Mouse (Mus musculus): ENCODE results near the gene Fgf6. TPM values are rescaled to one million over a fixed set of nuclear protein-coding genes. Genes with fewer than 3 reads are reported as not detected.

Fgf6 gene
- total RNA-seq, 1 experiment: not detected

DNA sequence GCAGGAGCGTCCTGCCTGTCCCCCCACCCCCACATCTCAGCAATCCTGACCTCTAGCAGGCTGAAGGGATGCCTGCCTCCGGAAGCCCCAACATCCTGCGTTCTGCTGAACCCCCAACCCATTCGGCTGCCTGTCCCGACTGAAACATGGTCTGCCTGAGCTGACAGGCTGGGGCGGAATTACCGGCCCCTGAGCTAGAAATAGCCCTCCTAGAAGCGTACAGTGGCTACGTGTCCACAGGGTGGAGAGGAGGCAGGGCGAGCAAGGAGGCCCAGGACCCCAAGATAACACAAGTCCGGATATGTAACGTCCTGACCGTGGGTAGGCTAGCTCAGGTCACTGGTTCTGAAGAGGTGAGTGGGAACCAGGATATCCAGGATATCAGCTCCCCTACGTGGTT lies 49.4 kb downstream of the Fgf6 start:
- in situ Hi-C loops (cut with MboI; ENCODE audit: low sequenced_read_pairs in 2 of 2, unreplicated experiment in 2 of 2): no loop called here

DNA sequence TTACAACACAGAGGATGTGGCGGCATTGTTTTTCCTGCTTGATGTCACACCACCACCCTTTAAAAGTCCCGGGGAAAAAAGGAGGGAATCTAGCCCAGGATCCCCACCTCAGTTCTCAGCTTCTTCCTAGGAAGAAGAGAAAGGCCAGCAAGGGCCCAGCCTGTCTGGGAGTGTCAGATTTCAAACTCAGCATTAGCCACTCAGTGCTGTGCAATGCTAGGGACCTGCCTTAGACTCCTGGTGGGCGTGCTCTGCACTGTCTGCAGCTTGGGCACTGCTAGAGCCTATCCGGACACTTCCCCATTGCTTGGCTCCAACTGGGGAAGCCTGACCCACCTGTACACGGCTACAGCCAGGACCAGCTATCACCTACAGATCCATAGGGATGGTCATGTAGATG lies 57.4 kb downstream of the Fgf6 start, which contains the start of gene Fgf23:
TSS of gene Fgf23 (plus strand) at position 86 of the 400 bp plus-strand sequence.
- Histone ChIP-seq H3K36me3 (ENCODE audit: control insufficient read depth, insufficient read depth, low read length, poor library complexity, severe bottlenecking) (no peaks in the 10 kb centered on the region), H3K9me3 (ENCODE audit: control insufficient read depth, insufficient read depth, low read depth, low read length) (no peaks in the 10 kb centered on the region), H3K27ac (ENCODE audit: insufficient read depth, low read depth, low read length, poor library complexity, severe bottlenecking) (no peak within 1 kb of the TSS), H3K9ac (ENCODE audit: insufficient read depth, low read depth, low read length, poor library complexity, severe bottlenecking) (no peak within 1 kb of the TSS), H3K4me3 (ENCODE audit: insufficient read depth in 1 of 2, low read depth in 1 of 2, low read length in 2 of 2, poor library complexity in 1 of 2, severe bottlenecking in 1 of 2) (no peak within 1 kb of the TSS), H3K4me1 (ENCODE audit: control insufficient read depth in 2 of 2, insufficient read depth in 2 of 2, low read length in 2 of 2, poor library complexity in 1 of 2) (peaks cover 0 to 4% of the 10 kb centered on the region in 2 experiments; a peak in 1 of 4 replicates)
- TF ChIP-seq ZNF384 (IDR thresholded peaks at IDR 0.05; ENCODE audit: low read depth, low read length) (no peak), MAFK (IDR thresholded peaks at IDR 0.05; ENCODE audit: insufficient read depth, low read depth, low read length) (no peak), HCFC1 (IDR thresholded peaks at IDR 0.05; ENCODE audit: borderline replicate concordance, insufficient read depth, low read length) (no peak), CHD2 (IDR thresholded peaks at IDR 0.05; ENCODE audit: low read depth, low read length) (no peak), ZC3H11A (IDR thresholded peaks at IDR 0.05; ENCODE audit: borderline replicate concordance, low read depth, low read length) (no peak)
- in situ Hi-C loops (cut with MboI; ENCODE audit: low sequenced_read_pairs in 2 of 2, unreplicated experiment in 2 of 2): no loop called here
- no peak for DNase-seq (ENCODE audit: low read depth, low spot score)

More for the DNA sequence above, 49.4 kb downstream of the Fgf6 start:
- no peak overlapping the region for H3K27ac ChIP-seq (ENCODE audit: insufficient read depth, low read depth, low read length, poor library complexity, severe bottlenecking)
- no peaks in the 10 kb centered on the region for H3K9me3 ChIP-seq (ENCODE audit: control insufficient read depth, insufficient read depth, low read depth, low read length)
- no peak for TF ChIP-seq ZC3H11A (IDR thresholded peaks at IDR 0.05; ENCODE audit: borderline replicate concordance, low read depth, low read length)
- no peak for TF ChIP-seq MAFK (IDR thresholded peaks at IDR 0.05; ENCODE audit: insufficient read depth, low read depth, low read length)
- TF ChIP-seq ZNF384 (IDR thresholded peaks at IDR 0.05; ENCODE audit: low read depth, low read length): no peak
- TF ChIP-seq HCFC1 (IDR thresholded peaks at IDR 0.05; ENCODE audit: borderline replicate concordance, insufficient read depth, low read length): no peak
- TF ChIP-seq CHD2 (IDR thresholded peaks at IDR 0.05; ENCODE audit: low read depth, low read length): no peak
- H3K9ac ChIP-seq (ENCODE audit: insufficient read depth, low read depth, low read length, poor library complexity, severe bottlenecking): no peak overlapping the region
- H3K4me1 ChIP-seq (ENCODE audit: control insufficient read depth in 2 of 2, insufficient read depth in 2 of 2, low read length in 2 of 2, poor library complexity in 1 of 2): no peaks in the 10 kb centered on the region
- no peaks in the 10 kb centered on the region for H3K36me3 ChIP-seq (ENCODE audit: control insufficient read depth, insufficient read depth, low read length, poor library complexity, severe bottlenecking)
- no peak overlapping the region for H3K4me3 ChIP-seq (ENCODE audit: insufficient read depth in 1 of 2, low read depth in 1 of 2, low read length in 2 of 2, poor library complexity in 1 of 2, severe bottlenecking in 1 of 2)
- no peak for DNase-seq (ENCODE audit: low read depth, low spot score)

Other genes with a start within 250 kb of the Fgf6 start
- 148 and 200 TPM in 2 replicates for gene Ndufa9, start 166.4 kb upstream of the Fgf6 start, total RNA-seq (2012; rRNA removed)
- gene Akap3, start 162.5 kb upstream of the Fgf6 start, total RNA-seq (2012; rRNA removed): 0.13 and 0.16 TPM in 2 replicates
- 0.74 and 1.3 TPM in 2 replicates for gene Dyrk4, start 93.7 kb upstream of the Fgf6 start, total RNA-seq (2012; rRNA removed)
- gene Rad51ap1, start 76.0 kb upstream of the Fgf6 start, total RNA-seq (2012; rRNA removed): 40.5 and 40.6 TPM in 2 replicates
- 11.6 and 20.3 TPM in 2 replicates for gene D6Wsu163e, start 75.6 kb upstream of the Fgf6 start, total RNA-seq (2012; rRNA removed)
- 0.26 TPM in 1 of 2 replicates, not detected in the other for gene Fgf23, start 57.3 kb downstream of the Fgf6 start, total RNA-seq (2012; rRNA removed)
- 19.7 and 22.9 TPM in 2 replicates for gene Tigar, start 94.0 kb downstream of the Fgf6 start, total RNA-seq (2012; rRNA removed)
- 8.0 and 10.1 TPM in 2 replicates for gene Ccnd2, start 136.6 kb downstream of the Fgf6 start, total RNA-seq (2012; rRNA removed)

All from ES-E14 (cell line).